Comparison of ENCODE assay signal across 15 mouse cellular contexts in the genomic region with DNA sequence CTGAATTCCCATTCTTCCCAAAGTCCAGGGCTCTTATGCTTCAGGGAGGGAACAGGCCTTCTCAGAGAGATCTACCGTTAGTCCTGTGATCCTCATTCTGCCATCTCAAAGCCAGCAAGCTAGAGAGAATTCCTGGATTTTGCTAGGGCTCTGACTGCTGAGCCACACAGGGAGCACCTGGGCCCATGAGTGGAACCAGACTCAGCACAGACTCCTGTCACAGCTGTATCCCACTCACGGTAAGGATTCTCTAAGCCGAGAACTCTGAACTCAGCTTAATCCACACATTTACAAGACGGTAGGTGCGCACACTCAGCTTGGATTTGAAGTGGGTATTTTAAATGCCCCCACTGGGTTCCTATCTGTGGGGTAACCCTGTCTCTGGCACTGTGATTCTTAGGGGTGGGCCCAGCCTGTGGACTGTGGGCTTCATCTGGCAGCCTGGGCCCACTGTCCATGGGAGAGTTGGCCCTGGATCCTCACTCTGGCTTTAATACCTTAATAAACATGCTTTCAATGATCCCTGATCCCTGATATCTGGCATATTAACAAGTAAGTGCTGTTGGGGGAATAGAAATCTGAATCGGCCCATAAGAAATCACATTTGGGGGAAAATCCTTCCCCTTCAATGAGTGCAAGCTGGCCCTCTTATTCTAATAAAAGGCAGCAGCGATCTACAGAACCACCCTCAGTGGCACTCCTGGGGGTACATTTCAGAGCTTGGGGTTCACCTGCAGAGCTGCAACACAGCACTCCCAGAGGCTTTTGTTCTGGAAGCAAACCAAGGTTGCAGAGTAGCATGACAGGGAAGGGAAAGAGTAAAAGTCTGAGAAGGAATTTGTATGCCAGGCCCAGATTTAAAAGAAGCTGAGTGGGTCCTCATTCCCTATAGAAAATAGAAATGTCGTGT.
"Had no signal": no experiment of that assay in that cellular context is flagged by ENCODE, and none has a peak within 500 bp of the region (broad histone marks: within the 10 kb centered on the region; RNA-seq: fewer than 3 reads in every experiment).

No protein-coding gene starts in this region.

- H3K9ac ChIP-seq: lung, embryonic 14.5 days; midbrain, embryonic 13.5 days; midbrain, embryonic 15.5 days; neural tube, embryonic 12.5 days had no signal

- H3K36me3 ChIP-seq: midbrain, embryonic 13.5 days; midbrain, embryonic 15.5 days; neural tube, embryonic 12.5 days had no signal

- DNase-seq: lung, adult 18-20 months; lung, embryonic 14.5 days; lung, postnatal 10 days; right cerebral cortex, postnatal 25 days; right cerebral cortex, postnatal 4 days; spleen, adult 18-20 months; thymus, adult 18-20 months; thymus, postnatal 14 days; thymus, postnatal 36 days had no signal

- H3K4me2 ChIP-seq: lung, embryonic 14.5 days; midbrain, embryonic 11.5 days; midbrain, embryonic 13.5 days; midbrain, embryonic 15.5 days; neural tube, embryonic 12.5 days had no signal

- H3K9me3 ChIP-seq: midbrain, embryonic 13.5 days; midbrain, embryonic 15.5 days; neural tube, embryonic 12.5 days had no signal

- H3K4me1 ChIP-seq: megakaryocyte, embryonic 14.5 days; midbrain, embryonic 13.5 days; midbrain, embryonic 15.5 days; neural tube, embryonic 12.5 days had no signal

- ATAC-seq: midbrain, embryonic 13.5 days; midbrain, embryonic 15.5 days had no signal

- H3K27me3 ChIP-seq: megakaryocyte, embryonic 14.5 days; midbrain, embryonic 13.5 days; midbrain, embryonic 15.5 days; neural tube, embryonic 12.5 days had no signal

- H3K27ac ChIP-seq: macrophage; midbrain, embryonic 13.5 days; midbrain, embryonic 15.5 days; neural tube, embryonic 12.5 days had no signal

- H3K4me3 ChIP-seq: megakaryocyte, embryonic 14.5 days; midbrain, embryonic 13.5 days; midbrain, embryonic 15.5 days; neural tube, embryonic 12.5 days had no signal
